Mouse (Mus musculus) B cell, adult 2 months (primary cell): ENCODE measurements around the gene Angptl3.

Experiments
- DNase-seq, 2 experiments: peaks; one replicate each; pipeline ENCODE4 v3.0.0; 2022

The Angptl3 gene

DNA sequence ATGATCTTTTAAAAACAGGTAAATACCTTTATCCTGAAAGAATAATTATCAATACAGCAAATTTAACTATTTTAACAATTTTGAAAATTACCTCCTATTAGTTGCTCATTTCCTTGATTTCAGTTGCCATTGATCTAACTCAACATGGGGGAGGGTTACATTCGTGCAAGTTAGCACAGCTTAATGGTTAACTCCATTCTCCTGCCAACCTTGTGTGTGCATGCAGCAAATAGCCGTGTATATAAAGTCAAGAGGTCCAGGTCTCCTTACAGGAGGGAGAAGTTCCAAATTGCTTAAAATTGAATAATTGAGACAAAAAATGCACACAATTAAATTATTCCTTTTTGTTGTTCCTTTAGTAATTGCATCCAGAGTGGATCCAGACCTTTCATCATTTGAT is at the start of gene Angptl3:
Gene Angptl3, plus strand, starts transcription at position 269 of the 400 bp plus-strand sequence.
- DNase-seq: no peak

DNA sequence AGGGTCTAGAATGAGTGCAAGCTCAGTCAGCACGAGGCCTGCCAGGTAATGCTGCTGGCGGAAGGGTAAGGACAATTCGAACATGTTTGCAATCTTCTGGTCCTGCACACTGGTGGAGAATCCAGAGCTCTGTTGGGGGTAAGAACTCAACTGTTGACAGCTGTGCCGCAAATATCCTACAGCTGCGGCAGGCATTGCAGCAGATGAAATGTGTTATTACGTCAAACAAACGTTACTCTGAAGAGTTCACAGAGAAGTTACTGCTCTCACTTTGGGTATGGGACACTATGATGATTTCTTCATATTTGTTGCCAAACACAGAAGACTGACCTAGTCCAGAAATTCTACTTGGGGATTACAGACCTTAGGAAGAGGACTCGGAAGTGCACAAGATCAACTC is 46.1 kb upstream of the Angptl3 start:
- DNase-seq: no peak

DNA sequence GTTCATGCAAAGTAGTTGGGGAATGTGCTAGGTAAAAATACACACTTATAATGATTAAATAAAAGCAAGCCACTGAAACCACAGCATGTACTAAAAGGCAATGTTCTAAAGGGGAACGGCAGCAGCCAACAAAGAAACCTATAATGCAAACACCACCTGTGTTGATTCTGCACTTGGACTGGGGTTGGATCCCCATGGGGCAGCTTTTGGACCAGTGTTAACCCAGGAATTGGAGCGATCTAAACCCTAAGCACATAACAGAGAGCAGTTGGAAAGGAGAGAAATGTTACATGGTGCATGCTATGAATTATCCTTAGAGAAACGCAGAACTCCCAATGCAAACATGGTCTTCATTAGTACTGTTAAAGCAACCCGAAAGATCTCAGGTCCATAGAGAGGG is 37.3 kb upstream of the Angptl3 start:
- no peak for DNase-seq

DNA sequence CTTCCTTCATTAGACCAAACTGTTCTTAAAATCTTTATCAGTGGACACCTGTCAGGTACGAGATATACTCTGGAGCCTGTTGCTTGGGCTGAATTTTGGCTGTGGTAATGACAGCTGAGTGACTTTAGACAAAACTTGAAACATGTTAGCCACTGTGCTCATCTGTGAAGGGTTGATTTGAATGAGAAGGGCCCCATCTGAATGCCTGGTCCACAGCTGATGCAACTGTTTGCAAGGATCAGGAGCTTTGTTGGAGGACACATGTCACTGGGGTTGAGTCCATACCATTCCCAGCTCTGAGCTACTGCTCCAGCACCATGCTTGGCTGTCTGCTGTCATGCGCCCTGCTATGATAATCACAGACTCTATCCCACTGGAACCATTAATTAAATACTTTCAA is 25.2 kb upstream of the Angptl3 start:
- DNase-seq: no peak

DNA sequence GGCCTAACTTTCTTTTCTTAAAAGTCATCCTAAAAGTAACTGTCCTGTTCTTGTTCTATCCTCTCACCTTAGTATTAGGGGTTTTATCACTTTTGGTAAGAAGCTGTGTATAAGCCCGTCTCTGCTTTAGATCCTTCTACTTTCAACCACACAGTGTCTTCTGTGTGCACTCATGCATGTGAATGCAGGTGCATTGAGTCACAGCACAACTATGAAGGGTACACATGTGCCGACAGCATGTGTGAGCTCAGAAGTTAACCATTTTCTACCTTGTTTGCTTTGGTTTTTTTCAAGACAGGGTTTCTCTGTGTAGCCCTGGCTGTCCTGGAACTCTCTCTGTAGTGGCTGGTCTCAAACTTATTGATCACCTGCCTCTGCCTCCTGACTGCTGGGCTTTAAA is 24.4 kb upstream of the Angptl3 start:
- DNase-seq: no peak

DNA sequence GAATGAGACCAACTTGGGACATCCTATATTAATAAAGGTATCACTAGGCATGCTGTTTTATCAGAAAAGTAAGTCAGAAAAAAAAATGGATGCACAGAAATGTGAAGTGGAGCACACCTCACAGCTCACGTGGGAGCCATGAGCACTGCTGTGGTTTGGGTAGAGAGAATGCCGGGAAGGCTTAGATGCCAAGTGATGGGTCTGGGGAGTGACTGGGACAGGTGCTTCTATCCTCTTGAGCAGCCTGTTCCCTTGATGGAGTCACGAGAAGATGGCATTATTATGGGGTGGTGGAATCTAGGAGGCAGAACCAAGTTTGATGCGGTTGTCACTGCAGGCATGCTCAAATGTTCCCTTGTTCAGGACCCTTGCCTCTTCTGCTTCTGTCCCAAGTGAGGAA is 19.7 kb upstream of the Angptl3 start:
- DNase-seq: no peak

DNA sequence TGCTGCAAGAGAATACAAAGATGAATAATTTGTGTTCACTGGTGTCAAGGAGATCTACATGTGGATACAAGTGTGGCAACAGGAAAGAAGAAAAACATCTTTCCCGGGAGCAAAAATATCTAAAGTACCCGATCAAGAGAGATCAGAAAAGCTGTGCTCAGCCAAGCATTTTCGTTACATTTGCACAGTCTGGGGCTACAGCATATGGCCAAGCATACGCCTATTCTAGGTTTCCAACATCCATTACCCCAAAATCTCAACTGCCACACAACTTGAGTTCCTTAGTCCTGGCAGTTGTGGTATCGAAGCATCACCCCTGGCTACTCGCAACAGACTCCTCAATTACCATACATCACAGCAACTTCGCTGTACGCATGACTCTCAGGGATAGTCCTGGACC is 8.5 kb upstream of the Angptl3 start:
- no peak for DNase-seq

DNA sequence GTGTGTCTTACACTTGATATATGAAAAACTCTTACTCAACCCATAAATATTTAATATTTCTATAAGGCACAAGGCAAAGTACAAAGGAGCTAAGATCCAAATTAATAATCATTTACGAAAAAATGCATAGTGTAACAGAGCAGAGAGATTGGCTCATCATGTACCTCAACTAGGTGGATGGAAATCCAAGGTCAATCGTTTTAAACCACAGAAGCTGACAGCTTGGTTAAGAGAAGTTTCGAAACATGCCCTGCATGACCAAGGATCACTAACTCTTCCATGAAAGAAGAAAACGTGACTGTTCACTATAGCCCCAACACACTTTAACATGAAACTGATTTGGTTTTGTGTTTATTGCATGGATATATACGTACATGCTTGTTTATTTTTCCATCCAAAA is 2.4 kb upstream of the Angptl3 start:
- DNase-seq: no peak

DNA sequence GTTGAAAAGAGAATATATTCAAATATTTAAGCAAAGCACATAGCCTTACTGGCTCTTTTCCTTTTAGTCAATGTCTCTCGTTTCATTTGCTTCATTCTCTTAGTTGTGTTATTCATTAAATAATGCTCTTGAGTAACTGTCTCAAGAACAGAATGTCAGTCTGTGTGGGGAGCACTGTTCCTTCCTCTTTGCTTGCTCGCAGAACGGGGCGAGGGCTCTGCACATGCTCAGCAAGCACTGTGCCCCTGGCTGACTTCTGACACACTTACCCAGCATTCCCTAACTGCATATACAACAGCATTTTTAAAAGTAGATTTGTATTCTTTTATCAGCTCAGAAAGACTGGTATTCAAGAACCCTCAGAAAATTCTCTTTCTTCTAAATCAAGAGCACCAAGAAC is 2.2 kb downstream of the Angptl3 start:
- peak; percentile 1 to 5 for DNase-seq

DNA sequence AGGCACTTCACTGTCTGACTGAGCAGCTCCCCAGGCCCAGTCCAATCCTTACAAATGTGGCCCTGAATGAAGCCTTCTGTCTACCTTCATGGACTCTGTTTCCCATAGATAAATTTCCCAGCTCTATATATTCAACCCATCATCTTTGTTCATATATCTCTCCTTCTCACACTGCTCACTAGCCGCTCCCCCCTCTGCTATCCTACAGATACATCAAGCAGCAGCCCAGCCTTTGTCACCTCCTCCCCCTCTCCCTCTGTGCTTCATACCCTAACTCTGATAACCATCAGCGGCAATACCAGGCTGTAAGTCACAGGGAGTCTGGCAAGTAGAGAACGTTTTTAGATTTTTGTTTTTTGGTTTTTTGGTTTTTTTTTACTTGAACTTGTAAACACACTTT is 14.1 kb downstream of the Angptl3 start:
- DNase-seq: no peak

DNA sequence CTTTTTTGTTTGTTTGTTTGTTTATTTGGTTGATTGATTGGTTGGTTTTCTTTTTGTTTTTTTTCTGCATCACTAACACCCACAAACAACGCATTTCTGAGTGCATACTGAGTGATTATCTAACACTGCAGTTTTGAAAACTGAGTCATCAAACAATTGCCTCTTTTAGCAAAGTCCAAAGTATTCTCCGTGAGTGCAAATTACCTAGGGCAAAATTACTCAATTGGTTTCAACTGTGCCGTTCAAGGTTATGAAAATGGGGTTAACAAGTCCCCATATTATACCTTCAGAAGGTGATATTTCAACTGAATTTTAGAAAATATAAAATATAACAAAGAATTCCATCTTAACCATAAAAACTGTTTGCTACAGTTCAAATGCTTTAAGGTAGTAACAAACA is 15.7 kb downstream of the Angptl3 start:
- DNase-seq: no peak

DNA sequence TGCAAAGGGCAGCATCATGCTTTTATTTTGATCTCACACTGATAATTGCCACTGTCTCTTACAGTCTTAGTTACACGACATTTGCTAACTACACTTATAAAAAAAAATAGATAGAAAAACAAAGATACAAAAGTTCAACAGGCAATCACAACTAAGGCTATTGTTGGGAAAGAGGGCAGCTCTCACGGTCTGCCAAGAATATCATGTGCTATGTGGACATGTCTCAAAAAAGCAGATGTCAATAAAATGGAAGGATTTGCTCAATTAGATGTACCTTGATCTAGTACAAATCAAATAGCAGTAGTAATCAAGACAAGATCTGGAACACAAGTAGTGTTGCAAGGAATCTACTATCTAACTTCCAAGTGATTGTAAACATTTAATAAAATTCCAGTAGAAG is 17.8 kb downstream of the Angptl3 start:
- no peak for DNase-seq

DNA sequence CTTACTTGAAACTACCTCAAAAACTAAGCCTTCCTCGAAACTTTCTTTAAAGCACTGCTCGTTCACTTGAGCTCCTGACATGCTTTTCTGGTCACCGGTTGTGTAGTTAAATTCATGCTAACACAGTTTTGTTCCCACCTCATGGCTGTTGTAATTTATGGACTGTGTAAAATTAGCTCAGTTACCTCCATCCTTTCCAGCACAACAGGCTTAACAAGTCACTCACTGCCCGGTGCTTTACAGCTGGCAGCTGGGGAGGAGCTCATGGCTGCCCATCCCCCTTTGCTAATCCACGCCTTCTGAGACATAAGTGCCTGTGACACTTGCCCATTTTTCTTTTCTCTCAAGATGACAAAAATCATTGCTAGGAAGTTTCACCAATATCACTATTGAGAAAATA is 33.8 kb downstream of the Angptl3 start:
- no peak for DNase-seq

DNA sequence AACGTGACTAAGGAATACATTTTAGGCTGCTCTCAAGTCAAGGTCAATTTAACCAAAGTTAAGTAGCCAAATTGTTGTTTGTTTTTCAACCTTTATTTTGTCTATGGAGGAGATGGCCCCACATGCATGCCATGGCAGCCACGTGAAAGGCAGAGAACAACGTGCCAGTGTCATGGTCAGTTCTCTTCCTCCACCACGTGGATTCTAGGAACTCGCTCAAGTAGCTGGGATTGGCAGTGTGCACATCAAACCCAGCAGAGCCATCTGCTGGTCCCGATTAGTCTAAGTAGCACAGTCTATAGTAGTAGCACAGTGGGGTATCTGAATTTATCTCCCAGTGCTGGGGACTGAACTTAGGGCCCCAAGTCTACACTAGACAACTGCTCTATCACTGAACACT is 38.1 kb downstream of the Angptl3 start:
- no peak for DNase-seq

DNA sequence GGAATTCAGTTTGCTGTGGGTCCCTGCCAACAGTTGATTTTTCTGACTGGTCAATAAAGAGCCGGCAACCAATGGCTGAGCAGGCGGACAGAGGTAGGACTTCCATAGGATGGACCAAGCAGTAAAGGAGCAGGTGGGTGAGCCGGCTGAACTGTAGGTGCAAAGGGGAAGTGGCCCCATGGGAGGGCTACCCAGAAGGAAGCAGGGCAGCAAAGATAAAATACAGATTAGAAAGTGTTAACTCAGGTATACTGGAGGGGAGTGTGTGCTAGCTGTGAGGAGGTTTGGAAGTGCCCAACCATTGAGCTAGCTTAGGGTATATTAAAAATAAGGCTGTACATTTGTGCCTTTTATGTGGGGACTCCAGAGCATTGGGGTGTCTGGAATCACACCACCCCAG is 47.3 kb downstream of the Angptl3 start:
- no peak for DNase-seq

DNA sequence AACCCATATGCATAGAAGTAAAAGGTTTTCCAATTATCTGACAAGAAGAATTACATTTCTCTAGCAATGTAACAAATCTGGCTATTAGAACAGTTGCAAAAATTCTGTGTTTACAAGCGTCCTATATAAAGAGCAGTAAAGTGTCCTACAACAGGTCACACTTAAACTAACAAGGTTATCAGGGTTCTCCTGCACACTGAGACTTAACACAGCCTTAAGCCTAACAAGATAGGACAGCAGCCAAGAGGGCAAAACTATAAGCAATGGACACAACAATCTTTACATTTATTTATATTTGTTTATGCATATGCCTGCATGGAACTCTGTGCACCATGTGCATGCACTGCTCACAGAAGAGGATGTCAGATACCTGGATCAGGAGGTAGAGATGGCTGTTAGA is 50.4 kb downstream of the Angptl3 start:
- no peak for DNase-seq

DNA sequence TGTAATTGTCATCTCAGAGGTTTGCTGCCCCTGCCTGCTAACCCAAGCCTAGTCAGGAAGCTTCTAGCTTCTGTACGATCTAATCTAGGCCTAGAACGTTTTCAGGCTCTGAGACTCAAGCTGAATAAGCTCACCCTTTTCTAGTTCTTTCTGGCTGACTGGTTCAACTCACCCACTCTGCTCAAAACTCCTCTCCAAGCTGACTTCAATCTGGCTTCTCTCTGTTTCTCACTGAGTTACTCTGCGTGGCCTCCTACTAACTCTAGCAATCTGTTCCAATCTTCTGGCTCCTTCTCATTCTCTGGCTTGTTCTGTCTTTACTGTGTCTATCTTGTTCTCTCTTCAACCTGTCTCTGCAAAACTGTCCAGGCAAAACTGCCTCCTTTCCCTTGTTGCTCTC is 53.1 kb downstream of the Angptl3 start:
- DNase-seq: no peak

DNA sequence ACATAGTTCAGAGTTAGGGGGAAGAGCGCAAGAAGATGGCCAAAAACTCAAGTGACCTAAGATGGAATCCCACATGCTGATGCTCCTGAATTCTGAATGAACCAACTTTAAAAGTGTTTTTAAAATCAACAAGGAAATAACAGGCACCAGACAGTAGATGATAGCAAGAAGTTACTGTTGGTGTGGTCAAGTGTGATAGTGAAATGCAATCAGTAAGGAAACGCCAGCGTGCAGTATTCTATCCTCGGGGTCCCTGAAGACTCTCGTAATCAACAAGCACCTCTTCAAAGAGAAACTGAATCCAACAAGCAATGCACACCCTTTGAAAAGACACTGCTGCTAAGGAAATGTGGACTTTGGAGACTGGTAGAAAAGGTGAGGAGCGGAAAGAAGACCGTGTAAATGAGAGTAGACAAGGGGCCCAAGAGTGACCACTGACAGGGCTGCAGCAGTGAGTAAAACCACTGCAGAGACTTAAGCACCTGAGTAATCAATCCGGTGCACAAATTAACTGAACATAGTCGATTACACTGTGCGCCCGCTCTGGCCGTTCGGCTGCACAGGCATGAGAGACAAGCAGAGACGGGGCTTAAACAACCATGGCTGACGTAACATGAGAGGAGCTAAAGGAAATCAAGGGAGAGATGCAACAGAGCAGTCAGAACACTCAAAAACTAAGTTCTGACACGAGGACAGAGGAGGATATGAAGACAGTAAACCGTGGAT is 57.2 kb downstream of the Angptl3 start:
- DNase-seq: no peak

DNA sequence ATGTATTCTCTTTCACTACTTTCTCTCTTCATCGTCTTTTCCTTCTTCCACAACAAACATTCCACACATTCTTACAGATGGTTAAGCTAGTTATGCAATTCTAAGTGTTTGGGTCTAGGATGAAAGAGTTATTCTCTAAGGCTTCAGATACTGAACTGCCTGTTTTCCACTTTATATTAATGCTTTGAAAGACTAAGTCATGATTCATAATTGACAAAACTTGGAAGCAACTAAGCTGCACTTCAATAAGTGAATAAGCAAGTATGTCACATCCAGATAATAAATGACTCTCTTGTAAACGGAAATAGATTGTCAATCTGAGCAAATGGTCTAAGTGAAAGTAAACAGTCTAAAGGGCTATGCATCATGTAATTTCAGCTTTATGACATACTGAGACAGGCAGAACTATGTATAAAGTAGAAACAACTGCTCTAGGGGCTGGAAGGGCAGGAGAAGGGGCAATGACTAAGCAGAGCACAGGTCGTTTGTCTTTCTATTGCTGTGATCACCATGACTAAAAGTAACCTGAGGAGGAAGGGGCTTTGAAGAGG is 60.5 kb downstream of the Angptl3 start:
- DNase-seq: no peak

DNA sequence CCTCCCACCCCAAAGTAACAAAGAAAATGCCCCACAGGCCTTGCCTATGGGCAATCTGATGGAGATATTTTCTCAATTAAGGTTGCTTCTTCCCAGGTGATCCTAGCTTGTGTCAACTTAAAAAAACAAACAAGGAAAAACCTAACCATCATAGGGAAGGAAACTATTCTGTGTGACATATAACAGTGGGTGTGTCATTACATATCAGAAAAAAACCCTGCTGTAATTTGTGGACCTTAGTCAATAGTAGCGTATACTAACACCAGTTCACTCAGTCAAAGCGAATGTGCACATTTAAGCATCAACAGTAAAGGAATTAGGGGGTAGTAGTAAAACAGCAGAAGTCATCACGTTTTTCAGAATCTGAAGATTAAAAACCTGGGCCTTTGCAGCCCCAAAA is 61.0 kb downstream of the Angptl3 start:
- no peak for DNase-seq
